Mouse (Mus musculus): ENCODE measurements around the gene D630045J12Rik. TPM values are rescaled to one million over a fixed set of nuclear protein-coding genes. Genes with fewer than 3 reads are reported as not detected.
A peak's percentile ranks its signal among the peaks of the same experiment; 100 is the strongest.

The D630045J12Rik gene
- polyA plus RNA-seq, 1 experiment from 2014 or later, result 8.2 TPM

DNA sequence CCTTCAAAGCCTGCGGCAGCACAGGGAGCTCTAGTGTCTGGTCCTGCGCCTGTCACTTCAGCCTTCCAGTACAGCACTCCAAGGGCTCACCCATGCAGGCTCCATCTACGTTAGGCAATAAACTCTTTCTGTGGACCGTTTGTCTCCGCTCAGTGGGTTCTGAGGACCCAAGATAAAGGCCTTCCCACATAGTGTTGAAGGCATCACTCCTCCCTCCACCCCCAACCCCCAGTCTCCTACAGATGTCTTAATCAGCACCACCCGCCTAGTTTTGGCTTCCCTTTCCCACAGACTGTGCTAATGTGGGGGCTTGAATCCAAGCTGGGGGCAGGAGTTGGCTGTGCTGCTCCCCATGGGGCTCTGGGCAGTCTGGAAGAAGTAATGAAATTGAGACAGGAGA is 150.0 kb downstream of the D630045J12Rik start:
- ATAC-seq (ENCODE audit: low FRiP score, low read depth), result no peak; the same call in 1 of the 2 replicates
- H3K36me3 ChIP-seq, result no peaks in the 10 kb centered on the region
- H3K27me3 ChIP-seq, result no peaks in the 10 kb centered on the region
- no peaks in the 10 kb centered on the region; the same call in 1 of the 2 replicates for H3K9me3 ChIP-seq
- no peak overlapping the region for H3K4me3 ChIP-seq
- 37% methylated on average over 6 of the region's 6 CpGs for WGBS
- H3K4me2 ChIP-seq (replicated peaks), result no peak overlapping the region
- no peak overlapping the region; the same call in 1 of the 2 replicates for H3K27ac ChIP-seq
- no peak overlapping the region for H3K9ac ChIP-seq
- H3K4me1 ChIP-seq, result peaks cover 7% of the 10 kb centered on the region

DNA sequence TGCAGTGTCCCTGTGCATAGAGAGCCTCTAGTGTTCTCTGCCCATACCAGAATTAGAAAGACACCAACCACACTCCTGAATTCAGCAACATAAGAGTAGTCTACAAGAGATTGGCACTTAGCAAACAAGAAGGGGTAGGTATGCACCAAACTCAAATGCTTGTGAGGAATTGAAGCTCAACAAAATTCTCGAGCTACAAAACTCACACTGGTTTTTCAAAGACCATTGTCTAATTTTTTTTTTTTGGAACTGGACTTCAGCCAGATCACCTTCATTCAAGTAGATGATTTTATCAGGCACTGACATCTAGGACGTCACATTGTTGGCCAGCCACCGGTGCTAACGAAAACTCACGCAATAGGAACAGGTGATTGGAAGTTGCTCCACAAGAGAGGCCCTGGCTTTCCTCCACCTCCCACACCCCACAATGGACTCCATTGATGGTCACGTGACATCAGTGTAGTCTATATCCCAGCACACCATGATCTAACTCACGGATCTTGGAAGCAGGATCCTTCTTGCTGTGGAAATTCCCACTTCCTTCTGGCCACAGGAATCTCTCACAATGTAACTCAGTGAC is 151.5 kb downstream of the D630045J12Rik start:
- no peak overlapping the region for H3K9ac ChIP-seq
- no peaks in the 10 kb centered on the region for H3K36me3 ChIP-seq
- no peaks in the 10 kb centered on the region for H3K27me3 ChIP-seq
- no peak overlapping the region for H3K27ac ChIP-seq
- H3K4me3 ChIP-seq, result no peak overlapping the region
- 86% methylated on average over 7 of the region's 7 CpGs for WGBS
- peaks cover 7% of the 10 kb centered on the region for H3K4me1 ChIP-seq
- no peak overlapping the region for H3K4me2 ChIP-seq (replicated peaks)
- no peak for ATAC-seq (ENCODE audit: low FRiP score, low read depth)
- H3K9me3 ChIP-seq, result no peaks in the 10 kb centered on the region; the same call in 1 of the 2 replicates

DNA sequence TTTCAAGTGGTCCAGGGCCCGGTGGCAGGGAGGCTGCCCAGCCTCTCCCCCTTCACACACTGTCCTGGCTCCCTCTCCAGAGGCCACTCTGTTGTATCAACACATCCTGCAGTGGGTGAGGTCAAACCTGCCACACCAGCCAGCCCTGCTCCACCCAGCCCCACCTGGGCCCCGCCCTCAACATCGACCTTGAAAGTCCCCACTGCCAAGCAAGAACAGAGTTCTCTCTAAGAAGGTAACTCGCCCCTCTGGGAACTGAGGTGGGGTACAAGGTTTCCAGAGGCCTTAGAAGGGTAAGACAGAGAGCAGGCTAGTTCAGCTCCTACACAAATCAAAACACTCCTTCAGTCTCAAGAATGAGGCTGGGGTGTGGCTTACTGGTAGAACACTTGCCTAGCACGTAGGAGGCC is 156.8 kb downstream of the D630045J12Rik start:
- H3K4me2 ChIP-seq (replicated peaks), result no peak overlapping the region
- 0 out of 2 replicates have a peak, but pooled peaks have one; percentile 11 for ATAC-seq (ENCODE audit: low FRiP score, low read depth)
- H3K4me3 ChIP-seq, result no peak overlapping the region
- no peak overlapping the region for H3K9ac ChIP-seq
- no peak overlapping the region for H3K27ac ChIP-seq
- 55% methylated on average over 5 of the region's 5 CpGs for WGBS
- H3K36me3 ChIP-seq, result no peaks in the 10 kb centered on the region
- H3K27me3 ChIP-seq, result no peaks in the 10 kb centered on the region
- 0 out of 2 replicates have a peak, but pooled peaks cover 3% of the 10 kb centered on the region for H3K4me1 ChIP-seq
- H3K9me3 ChIP-seq, result no peaks in the 10 kb centered on the region; the same call in 1 of the 2 replicates

DNA sequence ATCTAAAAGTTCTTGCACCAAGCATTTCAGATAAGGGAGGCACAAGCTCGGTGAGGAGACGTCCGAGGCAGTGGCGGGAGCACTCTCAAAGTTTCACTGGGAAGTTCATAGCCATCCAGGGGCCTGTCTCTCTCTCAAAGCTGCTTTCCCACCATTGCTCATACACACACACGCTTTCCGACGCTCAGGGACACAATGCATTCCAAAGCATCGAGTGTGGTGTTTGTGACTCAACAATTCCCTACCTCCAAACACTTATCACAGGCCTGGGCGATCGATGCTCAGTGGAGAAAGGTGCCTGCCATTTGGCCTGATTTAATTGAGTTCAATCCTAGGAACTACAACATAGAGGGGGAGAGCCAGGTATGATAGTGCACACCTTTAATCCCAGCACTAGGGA is 159.1 kb downstream of the D630045J12Rik start:
- no peak overlapping the region for H3K9ac ChIP-seq
- H3K27me3 ChIP-seq, result no peaks in the 10 kb centered on the region
- H3K4me2 ChIP-seq (replicated peaks), result no peak overlapping the region
- WGBS, result 91% methylated on average over 10 of the region's 10 CpGs
- no peak overlapping the region for H3K4me3 ChIP-seq
- ATAC-seq (ENCODE audit: low FRiP score, low read depth), result no peak
- no peaks in the 10 kb centered on the region; the same call in 1 of the 2 replicates for H3K9me3 ChIP-seq
- H3K36me3 ChIP-seq, result no peaks in the 10 kb centered on the region
- 0 out of 2 replicates have a peak, but pooled peaks cover 3% of the 10 kb centered on the region for H3K4me1 ChIP-seq
- H3K27ac ChIP-seq, result no peak overlapping the region

DNA sequence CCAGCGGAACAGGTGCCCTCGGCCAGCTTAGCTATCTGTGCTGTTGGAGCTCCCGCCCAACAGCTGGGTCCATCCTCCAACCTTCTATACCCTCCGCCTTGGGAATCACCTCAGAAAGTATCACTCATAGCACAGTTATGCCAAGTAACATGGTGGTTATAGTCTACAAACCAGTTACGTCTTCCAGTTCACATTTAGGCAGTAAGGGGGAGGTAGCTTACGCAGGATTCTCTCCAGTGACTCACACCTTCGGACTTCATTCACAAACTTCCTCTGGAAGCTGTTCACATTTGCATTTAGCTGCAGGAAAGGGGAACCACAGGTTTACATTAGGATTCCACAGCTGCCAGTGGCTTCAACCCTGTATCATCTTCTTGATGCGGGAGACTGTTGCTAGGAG is 161.3 kb downstream of the D630045J12Rik start:
- 91% methylated on average over 8 of the region's 8 CpGs for WGBS
- Histone ChIP-seq H3K9me3 (no peaks in the 10 kb centered on the region), H3K4me2 (replicated peaks) (no peak overlapping the region), H3K36me3 (no peaks in the 10 kb centered on the region), H3K9ac (no peak overlapping the region), H3K27me3 (no peaks in the 10 kb centered on the region), H3K4me1 (0 out of 2 replicates have a peak, but pooled peaks cover 3% of the 10 kb centered on the region), H3K4me3 (no peak overlapping the region), H3K27ac (no peak overlapping the region)
- ATAC-seq (ENCODE audit: low FRiP score, low read depth), result no peak

DNA sequence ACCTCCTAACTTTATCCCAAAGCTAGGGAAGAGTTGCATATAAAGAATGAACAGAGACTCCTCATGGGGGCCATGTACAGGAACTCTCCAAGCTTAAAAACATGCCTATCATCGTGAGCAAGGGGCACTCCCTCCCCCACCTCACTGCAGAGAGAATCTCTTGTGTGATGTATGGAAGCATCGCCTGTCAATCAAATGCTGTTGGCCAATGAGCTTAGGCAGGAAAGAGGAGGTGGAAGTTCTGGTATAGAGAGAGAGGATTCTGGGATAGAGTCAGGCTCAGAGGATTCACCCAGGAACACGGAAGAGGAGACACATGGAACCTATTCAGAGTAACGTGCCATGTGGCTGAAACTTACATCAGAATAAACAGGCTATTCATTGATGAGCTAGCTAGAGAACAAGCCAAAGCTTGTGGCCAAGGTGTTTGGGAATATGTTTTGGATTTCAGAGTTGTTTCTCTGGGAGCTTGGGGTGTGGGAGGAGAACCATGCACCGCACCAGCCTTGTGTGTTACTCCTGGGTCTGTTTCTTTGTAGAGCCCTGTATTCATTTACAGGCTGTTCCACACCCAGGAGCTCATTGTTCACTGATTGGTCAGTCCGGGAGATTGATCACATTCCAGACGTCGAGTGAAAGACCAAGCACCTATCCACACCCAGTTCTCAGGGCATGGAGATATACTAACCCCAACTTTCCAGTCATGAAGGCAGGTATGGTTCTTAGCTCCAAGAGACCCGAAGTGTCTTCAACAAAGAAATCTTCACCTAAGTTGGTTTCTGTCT is 166.4 kb downstream of the D630045J12Rik start:
- no peak overlapping the region for H3K9ac ChIP-seq
- WGBS, result 71% methylated on average over 9 of the region's 9 CpGs

DNA sequence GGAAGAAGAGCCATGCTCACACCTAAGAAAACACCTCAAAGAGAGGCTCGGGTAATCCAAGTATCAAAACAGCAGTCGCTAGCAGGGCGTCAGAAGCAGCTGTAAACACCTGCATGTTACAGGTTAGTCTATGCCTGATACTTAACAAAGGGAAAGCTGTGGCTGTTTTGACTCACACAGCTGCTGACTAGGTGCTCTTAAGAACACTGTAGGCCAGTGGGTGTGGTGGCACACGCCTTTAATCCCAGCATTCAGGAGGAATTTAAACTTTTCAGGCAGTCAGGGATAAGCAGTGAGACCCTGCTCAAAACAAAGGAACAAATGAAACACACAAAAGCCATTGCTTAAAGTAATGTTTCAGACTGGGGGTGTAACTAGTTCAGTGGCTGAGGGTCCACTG is 170.6 kb downstream of the D630045J12Rik start:
- Histone ChIP-seq H3K4me3 (no peak overlapping the region), H3K36me3 (no peaks in the 10 kb centered on the region), H3K9ac (no peak overlapping the region), H3K4me1 (peaks cover 16% of the 10 kb centered on the region), H3K27ac (no peak overlapping the region), H3K4me2 (replicated peaks) (no peak overlapping the region), H3K27me3 (no peaks in the 10 kb centered on the region), H3K9me3 (no peaks in the 10 kb centered on the region)
- no peak for ATAC-seq (ENCODE audit: low FRiP score, low read depth)
- WGBS, result 26% methylated on average over 4 of the region's 4 CpGs

More for the DNA sequence above, 166.4 kb downstream of the D630045J12Rik start:
- H3K4me3 ChIP-seq, result no peak overlapping the region
- H3K9me3 ChIP-seq, result no peaks in the 10 kb centered on the region
- no peaks in the 10 kb centered on the region for H3K27me3 ChIP-seq
- no peak for ATAC-seq (ENCODE audit: low FRiP score, low read depth)
- no peaks in the 10 kb centered on the region for H3K36me3 ChIP-seq
- H3K27ac ChIP-seq, result no peak overlapping the region
- H3K4me2 ChIP-seq (replicated peaks), result no peak overlapping the region
- H3K4me1 ChIP-seq, result peaks cover 5% of the 10 kb centered on the region

DNA sequence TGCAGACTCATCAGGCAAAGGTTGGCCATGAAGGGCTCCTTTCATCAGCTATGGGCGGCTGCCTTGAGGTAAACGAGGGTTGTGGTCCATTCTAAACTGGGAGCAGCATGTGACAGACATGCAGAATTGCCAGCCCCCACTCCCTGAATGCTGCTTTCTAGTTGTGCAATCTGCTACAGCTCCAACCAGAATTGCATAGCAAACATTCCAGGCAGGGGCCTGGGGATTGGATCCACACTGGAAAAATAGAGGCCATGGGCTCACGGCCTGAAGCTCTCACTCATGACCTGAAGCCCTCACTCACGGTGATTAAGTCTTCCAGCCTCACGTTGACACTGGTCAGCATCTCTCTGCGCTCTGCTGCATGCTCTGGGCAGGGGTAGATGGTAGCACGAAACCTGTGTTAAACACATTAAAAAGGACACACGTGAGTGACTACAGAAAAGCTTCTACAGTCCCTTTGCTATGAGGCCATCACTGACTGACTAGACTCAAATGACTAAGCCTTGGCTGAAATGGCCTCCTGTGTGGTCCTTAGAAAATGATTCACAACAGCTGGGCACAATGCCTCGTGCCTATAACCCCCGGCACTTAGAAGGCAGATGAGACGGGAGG is 172.0 kb downstream of the D630045J12Rik start:
- 52% methylated on average over 11 of the region's 11 CpGs for WGBS
- Histone ChIP-seq H3K27ac (peak overlapping the region; percentile 28; the same call in 1 of the 2 replicates), H3K9ac (no peak overlapping the region)

DNA sequence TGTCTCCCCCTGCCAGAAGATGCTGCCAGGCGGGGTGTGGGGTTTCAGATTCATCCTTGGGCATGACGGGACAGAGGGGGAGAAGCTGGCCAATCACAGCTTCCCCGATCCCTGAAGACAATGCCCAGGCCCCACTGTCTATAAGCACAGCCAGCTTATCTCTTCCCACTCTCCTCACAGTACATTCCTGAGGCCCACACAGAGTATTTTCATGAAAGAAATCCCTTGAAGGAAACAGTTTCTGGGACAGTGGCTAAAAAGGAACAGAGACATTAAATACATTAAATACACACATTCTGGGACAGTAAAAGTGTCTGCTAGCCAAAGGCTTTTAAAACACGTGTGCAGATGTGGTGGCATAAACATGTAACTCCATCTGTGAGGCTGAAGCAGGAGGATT is 173.4 kb downstream of the D630045J12Rik start:
- Histone ChIP-seq H3K27me3 (no peaks in the 10 kb centered on the region), H3K27ac (no peak overlapping the region), H3K4me1 (peaks cover 16% of the 10 kb centered on the region), H3K9me3 (peaks cover 1% of the 10 kb centered on the region; the same call in 1 of the 2 replicates), H3K36me3 (no peaks in the 10 kb centered on the region), H3K9ac (no peak overlapping the region), H3K4me2 (replicated peaks) (no peak overlapping the region), H3K4me3 (no peak overlapping the region)
- WGBS, result 73% methylated on average over 4 of the region's 4 CpGs
- no peak for ATAC-seq (ENCODE audit: low FRiP score, low read depth)

More for the DNA sequence above, 172.0 kb downstream of the D630045J12Rik start:
- no peak overlapping the region for H3K4me3 ChIP-seq
- H3K4me1 ChIP-seq, result peaks cover 16% of the 10 kb centered on the region
- no peaks in the 10 kb centered on the region for H3K9me3 ChIP-seq
- no peaks in the 10 kb centered on the region for H3K27me3 ChIP-seq
- ATAC-seq (ENCODE audit: low FRiP score, low read depth), result peak; percentile 53
- no peak overlapping the region for H3K4me2 ChIP-seq (replicated peaks)
- H3K36me3 ChIP-seq, result no peaks in the 10 kb centered on the region

DNA sequence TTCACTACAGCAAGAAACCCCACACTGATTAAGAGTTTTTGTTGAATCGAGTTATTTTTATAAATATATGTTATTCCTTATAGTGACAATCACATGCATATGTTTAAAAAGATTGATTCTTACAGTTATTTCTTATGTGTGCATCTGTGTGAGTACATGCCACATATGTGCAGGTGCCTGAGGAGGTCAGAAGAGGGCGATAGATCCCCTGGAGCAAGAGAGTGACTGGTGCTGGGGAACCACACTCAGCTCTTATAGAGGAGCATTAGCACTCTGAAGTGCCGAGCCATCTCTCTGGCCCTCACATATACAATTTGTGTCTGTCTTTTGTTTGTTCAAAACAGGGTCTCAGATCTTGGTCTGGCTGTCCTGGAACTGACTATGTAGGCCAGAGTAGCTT is 180.2 kb downstream of the D630045J12Rik start:
- Histone ChIP-seq H3K27me3 (no peaks in the 10 kb centered on the region), H3K36me3 (no peaks in the 10 kb centered on the region), H3K4me2 (replicated peaks) (no peak overlapping the region), H3K4me3 (no peak overlapping the region), H3K9me3 (peaks cover 12% of the 10 kb centered on the region), H3K4me1 (no peaks in the 10 kb centered on the region), H3K27ac (no peak overlapping the region), H3K9ac (no peak overlapping the region)
- 86% methylated on average over 3 of the region's 3 CpGs for WGBS
- no peak for ATAC-seq (ENCODE audit: low FRiP score, low read depth)

All from limb, embryonic 13.5 days (tissue).